Mouse (Mus musculus) brain, embryonic 14.5 days (tissue): ENCODE data around the gene Thsd1.

Experiments
- CTCF ChIP-seq: fragments of 200-500 bp; IDR thresholded peaks from 2 replicates; pipeline ENCODE4 v1.5.1; 2012; ENCODE audit warnings: inconsistent platforms, mild to moderate bottlenecking, moderate library complexity, borderline replicate concordance; ENCODE audit not compliant: insufficient read depth, insufficient read length; ENCODE audit errors: extremely low read depth
- POLR2A ChIP-seq: fragments of 200-500 bp; IDR thresholded peaks from 2 replicates; pipeline ENCODE4 v1.6.1; 2012; ENCODE audit warnings: mild to moderate bottlenecking, inconsistent platforms, borderline replicate concordance; ENCODE audit not compliant: poor library complexity, insufficient read depth, insufficient read length, severe bottlenecking; ENCODE audit errors: extremely low read depth

DNA sequence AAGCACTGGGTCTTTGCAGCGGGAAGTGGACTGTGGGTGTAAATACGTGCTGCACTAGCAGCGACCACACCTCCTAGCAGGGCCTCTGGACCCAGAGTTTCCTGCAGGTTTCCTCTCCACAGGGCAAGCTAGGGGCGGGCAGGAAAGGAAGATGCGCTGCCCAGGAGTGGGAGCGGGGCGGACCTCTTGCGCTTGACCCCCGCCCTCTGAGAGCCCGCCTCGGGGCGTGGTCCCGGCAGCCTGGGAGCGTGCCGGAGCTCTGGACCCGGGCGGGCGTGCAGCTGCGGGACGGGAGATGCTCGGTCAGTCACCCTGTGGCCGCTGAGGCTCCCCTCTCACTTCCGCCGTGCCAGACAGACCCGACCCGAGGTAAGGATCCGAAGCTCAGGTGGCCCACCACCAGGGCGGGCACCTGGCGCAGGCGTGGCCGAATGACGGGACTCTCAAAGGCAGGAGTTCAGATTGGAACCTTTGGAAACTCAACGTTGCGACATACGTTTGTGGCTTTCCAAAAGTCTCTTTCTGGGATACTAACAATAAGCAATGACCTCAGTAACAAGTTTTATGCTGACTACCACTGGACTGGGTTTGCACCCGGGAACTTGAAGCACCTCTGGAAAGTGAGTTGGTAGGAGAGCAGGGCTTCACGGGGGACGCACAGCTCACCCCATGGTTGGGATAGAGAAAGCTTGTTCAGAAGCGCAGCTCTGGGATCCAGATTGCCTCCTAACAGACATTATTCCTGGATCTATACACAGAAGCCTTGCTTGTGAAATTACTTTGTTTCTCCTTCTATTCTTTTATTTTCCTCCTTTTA is at the start of gene Thsd1:
- no peak for TF ChIP-seq CTCF
- TF ChIP-seq POLR2A: no peak
